Comparison of ENCODE assay signal across 19 mouse cellular contexts in the genomic region with DNA sequence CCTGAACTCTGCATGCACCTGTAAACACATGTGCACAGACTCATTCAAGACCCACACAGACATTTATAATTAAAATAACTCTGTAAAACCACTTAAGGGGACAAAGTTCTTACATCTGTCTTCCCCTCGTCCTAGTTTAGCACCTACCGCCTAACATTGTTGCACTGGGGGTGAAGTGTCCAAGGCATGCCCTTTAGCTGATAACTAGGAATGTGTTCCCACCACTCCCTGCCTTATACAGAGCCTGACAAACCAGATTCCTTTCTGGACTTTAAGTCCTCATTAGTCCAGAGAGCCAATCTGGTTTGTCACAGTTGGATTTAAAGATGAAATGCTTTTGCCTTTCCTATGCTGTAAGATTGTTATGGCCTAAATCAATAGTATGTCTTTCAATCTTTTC.
"Had no signal": no experiment of that assay in that cellular context is flagged by ENCODE, and none has a peak within 500 bp of the region (broad histone marks: within the 10 kb centered on the region; RNA-seq: fewer than 3 reads in every experiment).

No protein-coding gene starts in this region.

- H3K4me1 ChIP-seq: midbrain, embryonic 10.5 days; midbrain, embryonic 12.5 days; neural tube, embryonic 13.5 days had no signal

- H3K9me3 ChIP-seq: midbrain, embryonic 10.5 days; midbrain, embryonic 12.5 days; neural tube, embryonic 13.5 days; neural tube, embryonic 15.5 days had no signal

- H3K9ac ChIP-seq: lung, embryonic 14.5 days; midbrain, embryonic 12.5 days; neural tube, embryonic 13.5 days; neural tube, embryonic 15.5 days had no signal

- H3K36me3 ChIP-seq: midbrain, embryonic 10.5 days; midbrain, embryonic 12.5 days; neural tube, embryonic 13.5 days; neural tube, embryonic 15.5 days had no signal

- H3K4me2 ChIP-seq: lung, embryonic 14.5 days; midbrain, embryonic 12.5 days; neural tube, embryonic 13.5 days; neural tube, embryonic 15.5 days had no signal

- DNase-seq: lung, adult 18-20 months; lung, embryonic 14.5 days; lung, postnatal 14 days; lung, postnatal 4 days; midbrain, embryonic 14.5 days; retina, postnatal 1 day; right cerebral cortex, adult 18-20 months; right cerebral cortex, postnatal 25 days; right cerebral cortex, postnatal 4 days; spleen, adult 18-20 months; thymus, adult 2 months; thymus, postnatal 25 days; thymus, postnatal 4 days had no signal

- H3K27me3 ChIP-seq: midbrain, embryonic 12.5 days; neural tube, embryonic 13.5 days; neural tube, embryonic 15.5 days had no signal

- H3K4me3 ChIP-seq: midbrain, embryonic 10.5 days; midbrain, embryonic 12.5 days; myocyte; neural tube, embryonic 13.5 days; neural tube, embryonic 15.5 days had no signal

- H3K27ac ChIP-seq: midbrain, embryonic 12.5 days; neural tube, embryonic 13.5 days; neural tube, embryonic 15.5 days had no signal

- ATAC-seq: midbrain, embryonic 16.5 days had no signal
